Mouse (Mus musculus) cerebellum, adult (tissue): ENCODE data around the gene Rnf220.

Source experiments
- ATAC-seq: cut with Nextera tagmentation; 2 replicates; pipeline ENCODE4 v1.9.2; 2017; ENCODE audit warnings: mild to moderate bottlenecking, moderate library complexity, mixed read lengths; ENCODE audit not compliant: insufficient number of reproducible peaks, low FRiP score, low TSS enrichment

Gene Rnf220

GRCm38 (mm10) chr4:117389264-117390054 lies 107.4 kb downstream of the Rnf220 start:
- no peak for ATAC-seq

DNA sequence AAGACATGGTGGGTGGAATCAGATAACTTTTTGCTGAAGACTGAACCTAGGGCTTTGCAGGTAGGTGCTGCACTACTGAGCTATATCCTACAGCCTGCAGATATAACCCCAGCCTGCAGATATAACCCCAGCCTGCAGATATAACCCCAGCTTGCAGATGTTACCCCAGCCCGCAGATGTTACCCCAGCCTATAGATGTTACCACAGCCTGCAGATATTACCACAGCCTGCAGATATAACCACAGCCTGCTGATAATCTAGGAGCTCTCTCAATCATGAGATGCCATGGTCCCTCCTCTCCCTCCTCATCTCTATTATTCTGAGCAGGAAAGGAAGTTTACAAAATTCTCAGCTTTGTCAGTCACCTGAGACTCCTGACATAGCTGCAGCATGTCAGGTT lies 111.6 kb downstream of the Rnf220 start:
- no peak for ATAC-seq

- no peak for ATAC-seq
These were observed 115.0 kb downstream of the Rnf220 start for GRCm38 (mm10) chr4:117381846-117382245.

DNA sequence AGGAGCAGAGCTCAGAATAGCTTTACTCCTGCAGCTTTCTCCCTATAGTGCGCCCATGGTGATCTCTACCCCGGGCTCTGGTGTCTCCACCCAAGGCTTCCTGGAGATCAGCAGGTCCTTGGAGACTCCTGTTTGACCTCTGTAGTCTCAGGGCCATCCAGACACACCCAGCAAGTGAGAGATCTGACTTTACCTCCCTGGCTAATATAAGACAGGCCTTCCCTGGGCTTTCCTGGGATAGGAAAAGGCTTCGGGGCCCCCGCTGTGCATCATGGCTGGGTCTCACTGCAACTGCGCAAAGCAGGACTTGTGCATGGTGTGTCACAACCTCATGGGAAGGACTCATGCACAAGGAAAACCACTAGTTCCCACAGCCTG lies 116.3 kb downstream of the Rnf220 start:
- no peak for ATAC-seq

GRCm38 (mm10) chr4:117379803-117380557 lies 116.9 kb downstream of the Rnf220 start:
- no peak for ATAC-seq

- ATAC-seq, result no peak
These were observed 122.7 kb downstream of the Rnf220 start for GRCm38 (mm10) chr4:117374078-117374540.

GRCm38 (mm10) chr4:117373324-117374077 lies 123.4 kb downstream of the Rnf220 start:
- no peak for ATAC-seq

DNA sequence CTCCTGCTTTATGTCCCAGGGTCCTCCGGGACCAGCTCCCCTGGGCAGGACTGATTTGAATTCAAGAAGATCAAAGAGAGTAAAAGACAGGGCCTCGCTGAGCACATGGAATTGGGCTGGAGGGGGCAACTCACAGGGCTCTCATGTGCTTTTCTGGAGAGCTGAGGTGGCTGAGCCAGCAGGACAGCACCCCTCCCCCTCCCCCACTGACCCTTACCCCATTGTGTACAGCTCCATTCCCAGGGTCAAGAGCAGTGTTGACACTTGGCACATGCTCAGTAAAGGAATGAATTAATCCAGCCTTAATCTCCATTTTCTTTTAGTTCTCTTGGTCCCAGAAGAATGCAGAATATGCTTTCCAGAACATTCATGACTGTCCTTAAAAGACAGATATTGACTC lies 125.0 kb downstream of the Rnf220 start:
- ATAC-seq, result no peak

GRCm38 (mm10) chr4:117370354-117370753 lies 126.5 kb downstream of the Rnf220 start:
- ATAC-seq, result no peak

DNA sequence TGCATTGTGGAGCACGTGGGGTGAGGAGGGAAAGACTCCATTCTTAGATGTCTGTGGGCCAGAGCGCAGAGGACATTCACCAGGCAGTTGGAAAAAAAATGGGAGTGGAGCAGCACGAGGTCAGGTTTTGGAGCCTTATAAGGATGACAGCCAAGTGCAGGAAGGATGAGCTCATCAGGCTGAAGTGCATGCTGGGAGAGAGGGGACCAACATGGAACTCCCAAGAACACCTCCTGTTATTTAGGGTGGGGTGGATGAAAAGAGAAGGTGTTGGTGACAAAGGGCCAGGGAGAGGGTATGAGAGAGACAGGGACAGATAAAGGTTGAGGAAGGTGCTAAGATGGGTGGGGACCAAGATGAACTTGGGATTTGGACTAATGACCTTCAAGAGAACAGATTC lies 127.3 kb downstream of the Rnf220 start:
- ATAC-seq, result no peak

GRCm38 (mm10) chr4:117367365-117367764 lies 129.5 kb downstream of the Rnf220 start:
- no peak for ATAC-seq

DNA sequence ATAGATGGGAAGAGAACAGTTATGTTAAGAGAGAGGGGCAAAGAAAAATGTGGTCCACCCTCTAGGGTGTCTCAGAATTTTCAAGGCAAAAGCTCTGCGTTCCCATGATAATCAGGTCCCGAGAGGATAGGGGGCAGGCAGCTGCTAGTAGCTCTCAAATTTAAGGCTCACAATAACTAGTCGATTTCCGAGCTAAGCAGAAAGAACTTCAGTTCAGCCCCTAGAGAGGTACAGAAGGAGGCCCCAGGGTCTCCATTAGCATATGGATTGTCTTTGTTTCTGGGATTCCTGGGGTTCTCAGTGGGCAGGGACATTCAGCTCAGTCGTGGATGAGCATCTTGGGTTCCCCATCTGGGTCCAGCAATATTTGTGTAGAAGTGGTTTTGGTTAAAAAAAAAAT lies 134.8 kb downstream of the Rnf220 start:
- no peak for ATAC-seq

- no peak for ATAC-seq
These were observed 135.3 kb downstream of the Rnf220 start for GRCm38 (mm10) chr4:117361558-117361873.

GRCm38 (mm10) chr4:117360713-117361557 lies 135.9 kb downstream of the Rnf220 start:
- ATAC-seq, result no peak

DNA sequence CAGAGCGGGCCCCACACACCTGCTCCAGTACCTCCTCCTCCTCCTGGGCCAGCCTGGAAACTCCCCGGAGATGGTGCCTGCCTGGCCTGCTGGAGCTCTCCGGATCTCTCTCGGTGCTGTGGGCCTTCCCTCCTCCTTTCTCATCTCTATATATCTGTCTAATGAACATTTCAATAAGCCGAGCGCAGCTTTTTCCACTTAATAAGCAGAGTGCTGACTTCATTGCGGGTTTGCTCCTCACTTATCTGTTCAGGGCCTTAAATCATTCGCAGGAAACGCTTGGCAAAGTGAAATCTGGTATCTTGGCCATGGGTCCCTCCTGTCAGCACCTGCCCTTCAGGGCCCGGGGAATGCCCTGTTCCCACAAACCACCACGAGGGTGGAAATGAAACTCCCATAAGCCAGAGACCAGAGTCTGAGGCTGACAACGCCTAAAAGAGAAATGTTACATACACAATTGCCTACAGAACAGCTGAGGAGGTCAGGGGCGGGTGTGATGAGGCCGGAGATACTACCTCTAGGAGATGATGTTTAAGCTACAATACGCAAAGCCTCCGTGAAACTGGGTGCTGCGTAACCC lies 137.0 kb downstream of the Rnf220 start:
- ATAC-seq, result no peak

DNA sequence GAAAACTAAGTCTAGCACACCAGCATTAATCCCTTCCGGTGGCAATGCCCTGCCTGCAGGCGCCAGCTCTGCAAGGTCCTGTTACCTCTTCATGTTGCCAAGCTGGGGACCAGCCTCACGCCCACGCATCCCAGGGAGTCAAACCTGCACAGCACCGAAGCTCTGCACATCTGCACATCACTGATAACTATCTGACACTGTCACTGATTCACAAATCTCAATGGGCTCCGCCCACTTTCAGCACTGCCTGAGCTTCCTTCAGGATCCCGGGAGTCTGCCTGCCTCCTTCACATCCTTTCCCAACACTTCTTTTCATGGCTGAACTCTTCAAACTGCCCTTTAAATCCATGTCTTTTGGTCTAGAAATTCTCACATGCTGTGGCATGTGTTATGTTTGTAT lies 138.9 kb downstream of the Rnf220 start:
- ATAC-seq, result no peak

DNA sequence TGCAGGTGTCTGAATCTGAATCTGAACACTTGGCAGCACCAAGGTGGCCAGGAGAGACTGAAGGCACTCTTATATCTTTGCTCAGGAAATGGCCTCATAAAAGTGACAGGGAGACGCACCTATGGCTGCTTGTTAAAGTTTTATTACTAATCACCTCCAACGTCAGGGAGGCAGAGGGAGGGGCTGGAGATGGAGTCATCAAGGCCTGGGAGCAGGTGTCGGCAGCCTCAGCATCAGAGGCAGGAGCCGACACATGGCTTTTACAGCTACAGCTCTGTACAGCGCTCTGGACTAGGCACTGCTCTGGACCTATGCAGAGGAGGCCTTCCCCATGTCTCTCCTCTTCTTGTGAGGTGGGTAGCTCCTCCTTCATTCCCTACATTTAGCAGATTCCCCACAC lies 139.7 kb downstream of the Rnf220 start:
- ATAC-seq, result no peak

- no peak for ATAC-seq
These were observed 140.6 kb downstream of the Rnf220 start for GRCm38 (mm10) chr4:117356223-117356622.

- ATAC-seq, result no peak
These were observed 142.2 kb downstream of the Rnf220 start for GRCm38 (mm10) chr4:117354651-117355050.

- ATAC-seq, result no peak
These were observed 143.9 kb downstream of the Rnf220 start for GRCm38 (mm10) chr4:117352957-117353356.
